Mouse (Mus musculus) layer of hippocampus, postnatal 10 days (tissue): ENCODE measurements around the gene Fhdc1. TPM values are rescaled to one million over a fixed set of nuclear protein-coding genes. Genes with fewer than 3 reads are reported as not detected.

Experiments used
- DNase-seq, 2 experiments: peaks; one replicate each; pipeline ENCODE4 v3.0.0; 2021; ENCODE audit warnings: low spot score in 2 of 2
- long read RNA-seq: library from polyadenylated mRNA; stranded (forward); transcript quantifications from one replicate; pipeline ENCODE4 v2.0.0, GENCODE M21; 2023
- total RNA-seq, 2 experiments: library from RNA; stranded (reverse); gene quantifications; 2 replicates each; pipeline ENCODE4 v1.2.3; 2021

Fhdc1 gene
- 1 to 10 TPM; 2.0 to 2.3 TPM for total RNA-seq
- long read RNA-seq: 0 reads

DNA sequence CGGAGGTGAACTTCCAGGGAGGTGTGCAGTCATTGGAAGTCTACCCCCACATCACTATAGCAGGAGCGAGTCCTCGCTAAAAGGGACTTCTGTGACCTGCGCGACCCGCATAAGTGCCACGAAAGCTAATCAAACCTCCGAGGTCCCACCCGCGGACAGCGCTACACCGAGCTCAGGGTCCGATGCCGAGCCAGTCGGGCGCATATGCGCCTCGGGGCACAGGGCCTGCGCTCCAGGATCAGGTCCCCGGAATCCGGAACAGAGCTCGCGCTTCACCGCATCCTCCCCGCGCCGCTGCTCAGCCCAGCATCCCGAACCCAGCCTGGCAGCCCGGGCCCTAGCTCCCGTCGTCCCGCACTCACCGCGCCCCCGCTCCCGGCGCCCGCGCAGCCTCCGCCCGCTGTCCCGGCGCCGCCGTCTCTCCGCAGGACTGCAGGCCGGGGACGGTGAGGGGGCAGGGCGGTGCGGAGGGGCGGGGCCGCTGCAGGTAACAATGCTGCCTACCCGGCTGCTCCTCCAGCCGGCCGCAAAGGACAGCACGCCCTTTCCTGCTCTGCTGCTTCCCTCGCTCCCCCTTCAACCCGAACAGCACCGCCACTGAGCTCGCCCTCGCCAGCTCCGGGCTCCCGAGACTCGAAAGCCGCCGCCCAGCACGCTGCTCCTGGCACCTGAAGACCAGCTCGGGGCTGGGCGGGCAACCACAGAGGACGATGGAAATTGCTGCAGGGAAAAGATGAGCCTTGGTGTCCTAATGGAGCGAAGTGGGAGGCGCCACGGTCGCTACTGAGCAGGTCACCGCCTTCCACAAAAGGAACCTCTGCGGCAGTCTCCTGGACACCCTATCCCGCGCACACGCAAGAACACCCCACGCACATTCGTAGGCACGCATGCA, at the start of gene Fhdc1:
Gene Fhdc1, minus strand, starts transcription at position 424 of the 892 bp plus-strand sequence.
- DNase-seq: peak; percentile 34 to 41

DNA sequence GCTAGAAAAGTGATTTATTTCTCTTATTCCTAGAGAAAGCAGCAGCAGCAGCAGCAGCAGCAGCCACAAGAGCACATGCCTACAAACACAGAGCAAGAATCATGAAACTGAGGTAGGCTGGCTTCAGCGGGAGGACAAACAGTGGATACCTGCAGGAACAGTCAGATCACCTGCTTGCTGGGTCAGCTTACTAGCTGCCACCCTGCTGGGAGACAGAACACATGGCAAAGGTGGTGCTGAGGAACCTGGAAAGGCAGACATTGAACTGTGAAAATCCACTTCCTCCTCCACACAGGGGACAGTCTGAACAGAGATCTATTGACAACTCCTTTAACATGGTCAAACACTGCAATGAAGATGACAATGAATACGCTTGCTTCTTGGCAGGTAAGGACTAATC, 48.8 kb upstream of the Fhdc1 start:
- no peak for DNase-seq

DNA sequence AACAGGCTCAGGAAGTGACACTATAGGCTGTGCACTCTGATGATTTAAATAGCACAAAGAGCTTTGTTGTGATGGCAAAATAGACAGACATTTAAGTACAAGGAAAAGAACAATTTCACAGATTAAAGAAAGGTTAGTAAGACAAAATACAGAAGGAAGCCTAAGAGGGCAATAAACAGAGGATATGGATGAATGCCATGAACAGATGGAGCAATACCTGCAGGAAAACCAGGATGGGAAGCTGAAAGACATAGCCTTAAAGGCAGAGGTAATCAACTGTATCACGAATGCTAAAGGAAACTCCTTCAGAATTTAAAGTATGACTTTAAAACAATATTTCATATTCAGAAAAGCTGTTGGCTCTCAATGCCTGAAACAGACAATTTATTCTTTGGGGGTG, 44.7 kb upstream of the Fhdc1 start:
- no peak for DNase-seq

DNA sequence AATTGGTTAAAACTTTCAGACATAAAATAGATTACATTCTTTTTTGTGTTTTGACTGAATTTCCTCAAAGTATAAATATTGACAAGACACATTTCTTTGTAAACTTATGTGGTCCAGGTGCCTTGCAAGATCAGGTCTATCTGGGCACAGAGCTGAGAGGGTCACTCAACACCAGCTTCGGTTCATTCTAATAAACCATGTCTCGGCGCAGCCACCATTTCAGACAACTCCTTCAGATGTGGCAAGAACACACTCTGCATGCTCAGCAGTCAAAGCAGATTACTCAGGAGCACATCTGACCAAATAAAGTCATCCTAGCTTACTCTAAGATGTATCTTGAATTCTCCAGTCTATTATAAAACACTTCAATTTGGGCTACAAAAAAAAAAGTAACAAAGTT, 35.9 kb upstream of the Fhdc1 start:
- no peak for DNase-seq

DNA sequence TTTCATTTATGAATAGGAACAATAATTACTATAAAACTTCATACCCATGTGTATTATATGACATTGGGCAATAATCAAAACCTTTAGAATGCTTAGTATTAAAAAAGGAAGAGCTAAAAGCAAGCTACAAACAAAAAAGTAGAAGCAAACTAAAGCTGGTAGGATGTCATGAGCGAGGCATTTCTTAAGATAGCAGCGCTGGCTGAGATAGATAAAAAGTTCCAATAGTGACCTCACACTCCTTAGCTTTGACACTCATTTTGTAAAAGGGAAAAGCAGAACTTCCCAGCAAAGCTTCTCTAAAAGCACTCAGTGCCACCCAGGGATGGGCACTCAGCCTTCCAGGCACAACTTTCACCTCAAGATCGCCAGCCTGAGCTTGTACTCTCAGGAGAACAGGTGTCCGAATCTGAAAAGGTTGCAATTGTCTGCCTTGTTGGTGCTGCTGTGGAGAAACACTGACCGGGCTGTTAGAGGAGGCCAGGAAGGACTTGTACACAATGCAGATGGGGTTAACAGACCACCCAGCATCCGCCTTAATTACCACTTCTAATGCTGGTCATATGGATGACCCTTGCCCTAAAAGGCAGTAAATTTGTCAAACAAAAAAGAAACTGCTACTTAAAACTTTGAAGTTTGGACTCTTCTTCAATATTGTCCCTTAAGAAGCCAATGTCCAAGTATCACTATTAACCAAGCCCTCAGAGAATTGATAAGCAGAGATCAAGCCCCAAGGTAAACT, 32.7 kb upstream of the Fhdc1 start:
- no peak for DNase-seq

DNA sequence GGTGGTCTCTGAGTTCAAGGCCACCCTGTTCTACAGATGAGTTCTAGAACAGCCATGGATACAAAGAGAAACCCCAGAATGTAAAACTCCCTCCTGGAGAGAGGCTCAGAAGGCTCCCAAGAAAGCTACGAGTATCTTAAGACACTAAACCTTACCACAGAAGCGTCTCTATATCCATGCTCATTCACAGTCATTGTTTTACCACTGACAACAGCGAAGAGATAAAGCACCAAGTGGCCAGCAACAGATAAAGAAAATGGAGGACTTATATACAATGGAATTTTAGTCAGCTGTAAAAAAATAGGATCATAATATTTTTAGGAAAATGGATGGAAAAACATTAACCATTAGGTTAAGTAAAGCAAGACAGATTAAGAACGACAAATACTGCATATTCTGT, 25.0 kb upstream of the Fhdc1 start:
- DNase-seq: no peak

DNA sequence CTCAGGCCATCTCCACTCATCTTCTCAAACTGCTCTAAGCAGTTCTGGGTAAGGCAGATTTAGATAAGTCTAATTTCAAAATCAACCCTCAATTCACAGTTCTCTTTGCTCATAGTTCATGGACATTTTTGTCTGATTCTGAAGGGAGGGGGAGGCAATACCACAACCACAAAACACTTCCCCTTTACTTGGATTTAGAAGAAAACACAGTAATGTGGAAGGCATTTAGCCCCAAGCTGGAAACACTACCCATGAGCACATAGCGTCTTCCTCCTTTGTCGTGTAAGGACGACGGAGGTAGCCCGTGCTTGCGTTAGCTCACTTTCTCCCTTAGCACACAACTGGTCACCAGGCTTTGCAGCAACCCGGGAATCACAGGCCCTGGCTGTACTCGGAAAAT, 24.1 kb upstream of the Fhdc1 start:
- DNase-seq: no peak

DNA sequence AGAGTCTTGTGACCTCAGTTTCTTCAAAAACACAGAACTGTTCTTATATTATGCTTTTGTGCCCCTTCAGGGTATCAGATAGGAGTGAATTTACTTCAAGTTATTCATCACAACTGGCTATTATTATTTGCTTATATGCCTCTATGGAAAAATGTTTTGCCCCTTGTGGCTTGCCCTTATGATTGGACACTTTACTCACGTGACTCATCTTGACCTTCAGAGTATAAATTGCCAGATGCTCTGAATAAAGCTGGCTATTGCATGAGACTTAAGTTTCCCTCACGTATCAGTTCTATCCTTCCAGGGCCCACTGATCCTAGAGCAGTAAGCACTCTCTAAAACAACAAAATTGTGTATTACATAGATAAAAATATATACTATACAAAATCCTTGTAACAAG, 21.9 kb upstream of the Fhdc1 start:
- DNase-seq: no peak

DNA sequence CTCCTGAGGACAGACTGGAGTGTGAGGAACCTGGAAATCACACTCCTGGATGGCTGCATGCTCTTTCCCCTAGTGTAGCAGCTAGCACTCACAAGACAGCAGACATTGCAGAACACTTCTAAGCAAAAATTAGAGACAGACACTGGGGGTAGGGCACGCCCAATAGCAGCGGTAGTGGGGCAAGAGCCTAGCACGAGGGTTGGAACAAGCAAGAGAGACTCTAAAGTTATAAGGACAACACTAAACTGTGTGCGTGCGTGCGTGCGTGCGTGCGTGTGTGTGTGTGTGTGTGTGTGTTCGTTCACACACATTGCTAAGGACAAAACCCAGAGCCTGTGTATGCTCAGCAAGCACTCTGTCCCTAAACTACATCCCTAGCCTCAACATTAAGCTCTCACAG, 20.3 kb upstream of the Fhdc1 start:
- DNase-seq: no peak

DNA sequence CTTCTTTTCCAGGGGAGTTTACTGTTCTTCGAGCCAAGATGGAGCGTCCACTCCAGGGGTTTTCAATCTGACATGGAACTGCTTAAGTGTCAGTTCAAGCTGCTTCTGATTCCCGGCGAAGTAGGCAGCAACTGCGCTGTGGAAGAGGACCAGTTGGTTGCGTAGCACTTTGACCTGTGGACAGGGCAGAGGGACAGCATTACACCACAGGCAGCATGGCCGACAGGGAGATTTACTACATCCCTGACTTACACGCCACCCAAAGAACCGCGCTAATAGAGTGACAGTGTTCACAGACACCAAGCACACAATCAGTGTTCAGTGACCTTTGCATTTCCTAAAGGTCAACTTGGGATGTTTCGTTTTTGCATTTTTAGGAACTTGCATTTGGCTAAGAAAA, 17.5 kb upstream of the Fhdc1 start:
- no peak for DNase-seq

DNA sequence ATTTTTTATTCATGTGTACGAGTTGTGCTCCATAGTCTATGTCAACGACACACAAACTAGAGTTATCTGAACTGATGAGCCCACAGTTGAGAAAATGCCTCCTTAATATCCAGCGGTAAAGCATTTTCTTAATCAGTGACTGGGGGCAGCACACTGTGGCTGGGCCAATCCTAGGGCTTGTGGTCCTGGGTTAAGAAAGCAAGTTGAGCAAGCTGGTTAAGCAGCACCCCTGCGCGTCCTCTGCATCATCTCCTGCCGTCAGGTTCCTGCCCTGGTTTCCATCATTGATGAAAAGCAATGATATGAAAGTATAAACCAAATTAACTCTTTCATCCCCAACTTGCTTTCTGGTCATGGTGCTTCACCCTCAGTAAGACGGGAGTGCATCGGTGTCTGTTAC, 12.4 kb upstream of the Fhdc1 start:
- DNase-seq: no peak

DNA sequence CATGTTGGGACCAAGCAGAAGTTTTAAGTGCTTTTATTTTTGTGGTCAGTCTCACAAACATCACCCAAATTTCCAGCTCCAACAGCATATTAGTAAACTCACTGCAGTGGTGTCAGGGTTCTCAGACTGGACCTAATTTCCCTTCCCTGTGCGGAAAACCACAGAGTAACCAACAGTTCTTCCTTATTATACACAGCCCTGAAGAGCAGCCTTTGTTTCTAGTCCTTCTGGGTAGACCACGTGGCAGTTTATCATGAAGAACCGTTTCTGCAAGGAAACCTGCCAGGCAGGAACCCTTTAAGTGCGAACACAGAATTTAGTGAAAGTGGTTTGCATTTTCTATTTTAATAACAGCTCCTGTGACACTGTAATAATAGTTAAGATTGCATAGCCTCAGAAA, 11.9 kb upstream of the Fhdc1 start:
- DNase-seq: no peak

DNA sequence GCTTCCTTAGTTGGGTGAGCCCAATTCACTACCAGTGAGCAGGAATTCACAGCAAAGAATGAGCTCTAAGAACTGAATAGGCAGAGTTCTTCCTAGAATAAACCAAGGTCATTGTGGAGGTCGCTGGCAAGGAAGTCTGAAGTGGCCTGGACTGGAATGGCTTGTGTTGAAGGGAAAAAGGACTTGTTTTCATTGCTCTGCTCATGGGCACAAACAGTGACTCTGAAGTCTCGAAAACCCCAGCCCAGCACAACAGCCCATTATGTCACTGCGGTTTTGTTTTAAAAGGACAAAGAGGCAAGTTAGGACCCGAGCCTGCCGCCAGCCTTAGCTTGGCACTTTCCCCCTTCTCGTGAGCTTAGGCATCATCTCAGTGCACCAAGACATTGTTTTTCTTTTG, 8.5 kb upstream of the Fhdc1 start:
- DNase-seq: no peak

DNA sequence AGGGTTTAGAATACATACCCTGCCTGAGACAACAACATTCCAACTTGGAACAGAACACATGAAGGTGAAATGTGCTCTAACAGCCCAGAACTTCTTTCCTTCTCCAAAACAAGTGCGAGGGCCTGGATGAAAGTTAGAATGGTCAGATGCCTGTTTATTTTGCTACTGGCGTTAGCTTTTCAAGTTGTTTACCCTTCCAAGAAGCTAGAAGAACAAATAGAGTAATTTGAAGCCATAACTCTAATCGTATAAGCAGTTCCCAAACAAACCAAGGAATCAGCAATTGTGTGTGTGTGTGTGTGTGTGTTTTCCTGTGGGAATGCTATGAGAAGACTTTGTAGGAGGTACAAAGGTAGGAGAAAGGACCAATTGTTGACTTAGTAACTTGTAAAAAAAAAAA, 4.7 kb upstream of the Fhdc1 start:
- DNase-seq: no peak

DNA sequence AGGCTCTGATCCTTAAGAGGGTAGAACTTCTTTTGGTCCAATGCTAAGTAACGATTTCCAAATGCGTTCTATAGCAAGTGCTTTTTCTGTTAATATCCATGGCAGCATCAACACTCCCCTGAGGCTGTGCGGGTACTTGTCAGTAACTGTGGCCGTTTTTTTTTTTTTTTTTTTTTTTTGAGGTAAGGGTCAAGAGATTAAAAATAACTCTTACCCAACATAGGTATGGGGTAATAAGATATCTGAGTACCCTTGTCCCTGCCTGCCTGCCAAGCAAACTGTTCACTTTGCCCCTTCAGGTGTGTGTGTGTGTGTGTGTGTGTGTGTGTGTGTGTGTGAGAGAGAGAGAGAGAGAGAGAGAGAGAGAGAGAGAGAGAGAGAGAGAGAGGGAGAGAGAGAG, 4.1 kb upstream of the Fhdc1 start:
- no peak for DNase-seq

DNA sequence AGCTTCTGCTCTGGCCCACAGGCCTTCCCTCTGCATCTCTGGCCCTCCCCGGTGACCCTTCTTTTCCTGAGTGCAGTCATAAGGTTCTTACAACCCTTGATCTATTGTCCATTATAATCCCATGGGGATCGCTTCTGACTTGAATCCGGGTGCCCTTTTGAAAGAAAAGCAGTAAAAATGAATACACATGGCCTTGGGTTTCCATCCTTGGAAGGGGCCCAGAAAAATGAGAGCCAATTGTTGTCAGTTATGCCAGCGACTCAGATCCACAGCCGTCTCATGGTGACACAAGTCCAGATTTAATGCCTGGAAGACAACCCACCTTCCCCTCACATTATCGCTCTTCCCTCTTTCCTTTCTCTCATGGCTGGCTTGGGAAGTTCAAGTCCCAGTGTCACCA, 1.9 kb upstream of the Fhdc1 start:
- no peak for DNase-seq

DNA sequence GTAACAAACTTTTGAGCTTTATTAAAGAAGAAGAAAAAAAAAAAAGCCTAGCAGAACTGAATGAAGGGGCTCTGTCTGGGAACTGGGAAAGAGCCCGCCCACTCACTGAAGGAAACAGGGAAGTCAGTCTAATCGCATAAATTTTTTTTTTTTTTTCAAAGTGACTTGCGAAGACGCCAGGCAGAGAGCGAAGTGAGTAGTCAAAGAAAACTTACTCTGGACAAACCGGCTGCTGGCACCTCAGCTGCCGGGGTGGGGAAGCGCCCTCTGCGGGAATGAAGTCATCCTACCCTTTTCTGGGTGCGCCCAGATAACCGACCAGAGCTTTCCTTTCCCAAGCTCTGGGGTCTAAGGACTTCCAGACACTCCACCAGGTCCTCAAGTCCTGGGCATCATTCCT, 875 bp upstream of the Fhdc1 start:
- peak; percentile 30 to 53 for DNase-seq

DNA sequence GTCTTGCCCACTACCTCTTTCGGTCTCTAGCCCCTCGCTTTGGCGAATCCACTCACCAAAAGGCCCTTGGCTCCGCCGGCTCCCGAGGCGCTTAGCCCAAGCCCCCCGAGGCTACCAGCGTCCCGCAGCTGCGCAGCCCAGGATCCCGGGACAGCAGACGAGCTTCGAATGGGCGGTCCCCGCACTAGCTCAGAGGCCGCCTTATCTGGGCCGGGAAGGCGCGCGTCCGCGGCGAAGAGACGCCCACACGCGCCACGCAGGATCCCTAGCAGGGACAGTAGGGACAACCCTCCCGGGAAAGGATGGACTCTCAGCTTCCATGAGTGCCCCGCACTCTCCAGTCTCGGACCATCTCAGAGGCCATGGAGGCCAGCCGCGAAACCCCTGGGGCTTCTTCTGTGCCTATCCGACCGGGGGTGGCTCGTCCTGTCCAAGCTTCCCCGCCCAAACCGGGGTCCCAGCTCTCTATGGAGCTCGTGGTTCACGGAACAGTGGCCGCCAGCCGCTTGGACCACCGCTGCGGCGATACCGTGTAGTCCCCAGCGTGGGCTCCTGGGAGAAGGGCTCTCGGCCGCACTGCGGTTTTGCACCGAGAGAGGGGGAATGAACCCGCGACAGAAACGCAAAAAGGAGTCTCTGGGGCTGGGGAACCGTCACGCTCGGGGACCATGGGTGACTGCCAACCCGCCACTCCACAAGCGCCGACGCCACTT, 780 bp downstream of the Fhdc1 start:
- DNase-seq: peak; percentile 25 to 42

DNA sequence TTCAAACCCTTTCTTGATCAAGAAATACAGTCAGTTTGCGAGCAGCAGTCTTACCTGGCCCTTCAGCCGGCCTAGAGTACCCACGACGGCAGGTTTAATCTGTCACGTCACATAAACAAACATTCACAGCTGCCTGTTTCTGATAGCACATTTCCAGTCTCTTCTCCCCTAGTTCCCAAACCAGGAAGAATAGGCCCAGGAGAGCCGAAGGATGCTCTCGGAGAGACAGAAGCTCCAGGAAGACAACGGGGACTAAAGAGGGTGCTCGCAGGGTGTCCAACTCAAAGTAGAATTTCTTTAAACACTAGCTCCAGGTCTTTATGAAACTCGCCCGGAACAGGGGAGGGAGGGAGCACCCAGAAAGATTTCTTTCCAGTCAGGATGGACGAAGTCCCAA, 1.3 kb downstream of the Fhdc1 start:
- no peak for DNase-seq

DNA sequence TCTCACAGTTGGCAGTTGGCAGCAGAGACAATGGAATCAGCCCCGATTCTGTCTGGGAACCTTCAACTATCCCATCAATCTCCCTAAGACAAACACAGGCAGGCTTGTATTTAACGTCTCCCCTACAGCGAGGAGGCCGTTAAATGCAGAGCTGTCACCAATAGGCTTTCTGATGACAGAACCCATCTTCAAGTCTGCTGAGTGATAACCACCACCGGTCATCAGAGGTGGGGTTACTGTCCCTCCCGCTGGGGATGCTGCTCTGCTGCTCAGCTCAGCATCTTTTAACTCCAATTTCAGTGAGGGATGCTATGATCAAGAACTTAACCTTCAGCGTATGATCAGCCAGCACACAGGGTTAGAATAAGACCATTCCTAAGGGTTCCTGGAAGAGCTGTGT, 2.0 kb downstream of the Fhdc1 start:
- DNase-seq: no peak

DNA sequence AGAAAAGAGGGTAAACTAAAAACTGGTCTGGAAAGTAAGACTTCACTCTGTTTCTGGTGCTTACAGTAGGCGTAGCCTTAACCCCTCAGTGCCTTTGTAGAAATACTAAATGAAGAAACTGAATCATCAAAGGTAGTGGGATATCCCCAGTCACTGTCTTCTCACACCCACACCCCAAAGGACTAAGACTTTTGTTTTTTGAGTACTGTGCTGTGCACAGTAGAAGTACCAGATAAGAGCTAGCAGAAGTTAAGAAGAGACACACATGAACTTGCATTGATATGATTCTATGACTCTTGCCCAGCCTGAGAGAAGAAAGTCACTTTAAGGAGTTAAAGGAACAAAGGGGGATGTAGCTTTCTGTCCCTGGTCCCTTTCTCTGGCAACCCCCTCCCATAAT, 2.7 kb downstream of the Fhdc1 start:
- DNase-seq: no peak
